In the genomic region with DNA sequence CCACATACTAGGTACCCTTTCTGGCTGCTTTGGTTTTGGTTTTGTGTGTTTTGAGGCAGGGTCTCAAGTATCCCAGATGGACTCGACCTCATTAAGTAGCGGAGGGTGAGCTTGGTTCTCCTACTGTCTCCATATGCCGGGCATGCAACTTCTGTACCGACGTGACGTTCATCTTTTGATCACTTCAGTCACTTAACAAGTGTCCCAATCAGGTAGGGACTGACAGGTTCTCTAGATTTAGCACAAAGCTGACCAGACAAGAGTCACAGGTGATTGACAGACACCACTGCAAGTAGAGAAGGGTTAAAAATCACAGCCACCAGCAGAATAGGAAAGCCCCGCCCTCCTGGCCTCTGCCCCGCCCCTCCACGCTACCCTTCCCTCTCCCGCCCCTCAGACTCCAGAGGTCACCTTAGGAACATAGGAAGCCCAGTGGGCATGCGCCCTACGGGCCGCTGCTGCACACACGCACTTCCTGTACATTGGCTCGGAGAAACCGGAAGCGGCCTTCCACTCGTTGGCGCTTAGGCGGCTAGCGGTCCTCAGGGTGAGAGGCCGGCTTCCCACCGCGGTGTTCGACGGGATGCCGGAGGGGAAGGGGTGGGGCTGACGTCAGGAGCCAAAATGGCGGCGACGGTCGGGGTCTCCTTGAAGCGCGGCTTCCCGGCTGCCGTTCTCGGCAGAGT, we compare ENCODE assay signal across 8 mouse cellular contexts. TPM values are rescaled to one million over a fixed set of nuclear protein-coding genes. Genes with fewer than 3 reads are reported as not detected.
DNase-seq lines count a peak whose midpoint lies in the region; ATAC-seq lines count a peak whose summit lies in the region.

Sdhb (plus strand) TSS at position 423 of the 686 bp plus-strand sequence.

- intact Hi-C loops in heart, postnatal 14 days (cut with DNase I), result no loop called here

- WGBS in forebrain, embryonic 14.5 days, result 2% methylated on average over 37 of the region's 37 CpGs
- WGBS in neural tube, embryonic 15.5 days, result 3% methylated on average over 37 of the region's 37 CpGs

- peak; percentile 95 for ATAC-seq in forebrain, embryonic 14.5 days
- peak; percentile 93 for ATAC-seq in neural tube, embryonic 15.5 days (ENCODE audit: low FRiP score)

- peak; percentile 99 for DNase-seq in ES-CJ7 (ENCODE audit: low read depth, low spot score)
- peak; percentile 96 for DNase-seq in cerebellum, adult 11 months
- DNase-seq in forebrain, embryonic 14.5 days (ENCODE audit: low spot score), result peak; percentile 99
- peak; percentile 95 for DNase-seq in heart, postnatal 14 days
- DNase-seq in layer of hippocampus, adult 11-12 months (ENCODE audit: low spot score), result peak; percentile 98
- DNase-seq in lung, adult 18-20 months, result peak; percentile 98 to 99
- DNase-seq in testis, postnatal 14 days (ENCODE audit: low spot score), result peak; percentile 99

- peak within 1 kb of the TSS; percentile 98 for H3K4me2 ChIP-seq in forebrain, embryonic 14.5 days (ENCODE audit: low read length)
- peak within 1 kb of the TSS; percentile 88 for H3K4me2 ChIP-seq in neural tube, embryonic 15.5 days

- no peaks in the 10 kb centered on the region for H3K27me3 ChIP-seq in forebrain, embryonic 14.5 days (replicated peaks; ENCODE audit: control insufficient read depth, insufficient read depth, low read length)
- H3K27me3 ChIP-seq in neural tube, embryonic 15.5 days (replicated peaks), result no peaks in the 10 kb centered on the region; the same call in 1 of the 2 replicates

- no peaks in the 10 kb centered on the region for H3K9me3 ChIP-seq in forebrain, embryonic 14.5 days (replicated peaks; ENCODE audit: control insufficient read depth, low read length)
- no peaks in the 10 kb centered on the region for H3K9me3 ChIP-seq in neural tube, embryonic 15.5 days (replicated peaks)

- H3K36me3 ChIP-seq in forebrain, embryonic 14.5 days (ENCODE audit: control insufficient read depth, insufficient read depth, low read length), result no peaks in the 10 kb centered on the region
- H3K36me3 ChIP-seq in neural tube, embryonic 15.5 days, result no peaks in the 10 kb centered on the region

- peak within 1 kb of the TSS; percentile 59 for H3K4me3 ChIP-seq in forebrain, embryonic 14.5 days (ENCODE audit: low read depth, low read length)
- H3K4me3 ChIP-seq in neural tube, embryonic 15.5 days (replicated peaks), result peak within 1 kb of the TSS; percentile 95

- peak within 1 kb of the TSS; percentile 74 for H3K9ac ChIP-seq in forebrain, embryonic 14.5 days (ENCODE audit: low read length)
- peak within 1 kb of the TSS; percentile 98 for H3K9ac ChIP-seq in neural tube, embryonic 15.5 days (replicated peaks)

- H3K27ac ChIP-seq in forebrain, embryonic 14.5 days (ENCODE audit: low read depth, low read length), result peak within 1 kb of the TSS; percentile 28
- H3K27ac ChIP-seq in neural tube, embryonic 15.5 days (replicated peaks), result peak within 1 kb of the TSS; percentile 94

- H3K4me1 ChIP-seq in forebrain, embryonic 14.5 days (ENCODE audit: control insufficient read depth, insufficient read depth, low read length), result peaks cover 15% of the 10 kb centered on the region
- peaks cover 52% of the 10 kb centered on the region for H3K4me1 ChIP-seq in neural tube, embryonic 15.5 days

RNA-seq across cellular contexts. Expression of gene Sdhb, which starts in this region (rescaled TPM):
- 508 and 541 TPM in 2 replicates for polyA plus RNA-seq in forebrain, embryonic 14.5 days (2014; fragmentation: Nextera tagmentation; extraction: Ambion mirVana)
- 100 to 1,000 TPM; 916 to 936 TPM for total RNA-seq in heart, postnatal 14 days (2021)
- polyA plus RNA-seq in neural tube, embryonic 15.5 days (2015; fragmentation: Nextera tagmentation; extraction: Ambion mirVana), result 492 and 530 TPM in 2 replicates

Comparison
In these comparisons a context has a peak if more than half of its experiments do, and no peak if none do; other contexts are left out.
1. Peak in every context shown above with its lines: DNase-seq, ATAC-seq, H3K4me3 ChIP-seq and H3K27ac ChIP-seq.